Mouse (Mus musculus) ovary, adult 10 weeks (tissue): Measurements from ENCODE around the gene Vmn1r42. TPM values are rescaled to one million over a fixed set of nuclear protein-coding genes. Genes with fewer than 3 reads are reported as not detected.

Source experiments
- polyA plus RNA-seq: library from polyadenylated mRNA; stranded (reverse); fragments of 350-450 nt; fragmentation: Illumina TruSeq; extraction: RNeasy Lipid Tissue Mini Kit (QIAGEN cat#74804); gene quantifications from one replicate; pipeline ENCODE4 v1.2.3, GENCODE M21; 2014

Gene Vmn1r42
- not detected for polyA plus RNA-seq

DNA sequence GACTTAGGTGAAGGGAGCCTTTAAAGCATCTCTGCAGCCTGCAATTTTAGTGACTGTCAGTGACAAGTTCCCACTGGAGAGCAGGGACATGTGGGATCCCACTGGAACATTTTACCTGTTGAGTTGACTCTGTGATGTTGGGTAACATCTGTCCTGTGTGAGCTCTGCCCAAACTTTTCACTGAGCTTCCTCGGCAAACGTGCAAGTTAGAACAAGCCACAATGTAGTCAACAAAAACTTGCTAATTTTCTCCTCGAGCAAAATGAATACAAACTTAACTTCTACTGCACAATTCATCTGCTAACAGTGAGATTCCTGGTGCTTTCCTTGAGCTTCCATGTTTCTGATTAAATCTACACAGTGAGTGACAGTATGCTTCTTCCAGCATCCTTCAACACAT, at the start of gene Vmn1r42, which contains the start of gene Vmn1r43:
Gene Vmn1r42 (minus strand): TSS at position 101 of the 400 bp plus-strand sequence.
Gene Vmn1r43 (minus strand): TSS at position 101 of the 400 bp plus-strand sequence.

DNA sequence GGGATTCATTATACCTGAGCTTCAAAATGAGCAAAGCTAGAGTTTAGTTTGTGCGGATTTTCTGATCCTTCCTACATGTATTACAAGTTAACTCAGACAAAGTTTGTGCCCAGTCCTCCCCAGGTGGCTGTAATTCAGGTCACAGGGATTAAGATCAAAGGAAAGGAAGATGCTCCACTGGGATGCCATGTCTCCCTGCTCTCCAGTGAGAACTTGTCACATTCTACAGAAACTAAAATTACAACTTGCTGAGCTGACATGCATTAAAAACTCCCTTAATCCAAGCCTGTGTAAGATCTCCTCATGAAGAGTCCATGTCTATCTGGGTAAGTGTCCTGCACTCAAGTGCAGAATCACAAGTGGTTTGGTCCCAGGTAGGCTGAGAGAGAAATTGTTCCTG, 7.1 kb upstream of the Vmn1r42 start, which contains the start of gene Vmn1r44:
Gene Vmn1r44 (plus strand): TSS at position 301 of the 400 bp plus-strand sequence.

Other genes starting within 250 kb of the Vmn1r42 start
- 14.8 TPM for gene Txnrd3, start 232.4 kb downstream of the Vmn1r42 start, polyA plus RNA-seq
- not detected for gene Vmn1r40, start 168.9 kb downstream of the Vmn1r42 start, polyA plus RNA-seq
- not detected for gene Vmn1r41, start 135.6 kb downstream of the Vmn1r42 start, polyA plus RNA-seq
- not detected for gene Vmn1r43, start within 50 bp of the Vmn1r42 start, polyA plus RNA-seq
- gene Vmn1r44, start 7.2 kb upstream of the Vmn1r42 start, polyA plus RNA-seq = not detected
- not detected for gene Vmn1r45, start 64.2 kb upstream of the Vmn1r42 start, polyA plus RNA-seq
- not detected for gene Vmn1r46, start 92.9 kb upstream of the Vmn1r42 start, polyA plus RNA-seq
- gene Vmn1r47, start 139.7 kb upstream of the Vmn1r42 start, polyA plus RNA-seq = not detected
- not detected for gene Vmn1r48, start 160.4 kb upstream of the Vmn1r42 start, polyA plus RNA-seq
- gene Vmn1r49, start 202.1 kb upstream of the Vmn1r42 start, polyA plus RNA-seq = not detected
- not detected for gene Vmn1r50, start 225.0 kb upstream of the Vmn1r42 start, polyA plus RNA-seq
- not detected for gene Vmn1r51, start 246.2 kb upstream of the Vmn1r42 start, polyA plus RNA-seq